Mouse (Mus musculus) brain, embryonic 18.5 days (tissue): Measurements from ENCODE around the gene Olfr467.
"Not testable (repeated sequence)": the region's sequence is repeated elsewhere in the genome, so short reads cannot be mapped to it uniquely, and the experiment has no call there.

Experiments
- DNase-seq: peaks from one replicate; pipeline ENCODE4 v3.0.0-alpha.2; 2012; ENCODE audit warnings: low read depth, low spot score

Olfr467 gene

GRCm38 (mm10) chr7:107811963-107812362, at the start of gene Olfr467:
Olfr467 (plus strand) TSS chr7:107812263.
- no peak for DNase-seq

- no peak for DNase-seq
These were observed 41.3 kb upstream of the Olfr467 start for GRCm38 (mm10) chr7:107770812-107771211.

- DNase-seq: no peak
These were observed 33.8 kb upstream of the Olfr467 start for GRCm38 (mm10) chr7:107778216-107778615.

- no peak for DNase-seq
These were observed 32.5 kb upstream of the Olfr467 start for GRCm38 (mm10) chr7:107779611-107780010.

GRCm38 (mm10) chr7:107787977-107788620, 24.0 kb upstream of the Olfr467 start:
- no peak for DNase-seq

GRCm38 (mm10) chr7:107796500-107796899, 15.6 kb upstream of the Olfr467 start:
- no peak for DNase-seq

- DNase-seq: no peak
These were observed 11.0 kb upstream of the Olfr467 start, which contains the start of gene Ovch2 for GRCm38 (mm10) chr7:107801108-107801507. Ovch2 (minus strand) TSS chr7:107801208.

GRCm38 (mm10) chr7:107802138-107802537, 9.9 kb upstream of the Olfr467 start:
- no peak for DNase-seq

- no peak for DNase-seq
These were observed 7.4 kb downstream of the Olfr467 start for GRCm38 (mm10) chr7:107819442-107819841.

- not testable (repeated sequence) for DNase-seq
These were observed 11.8 kb downstream of the Olfr467 start for GRCm38 (mm10) chr7:107823867-107824266.

GRCm38 (mm10) chr7:107825441-107825840, 13.4 kb downstream of the Olfr467 start, which contains the start of gene Olfr469:
Olfr469 (minus strand) TSS chr7:107825541.
- DNase-seq: not testable (repeated sequence)

GRCm38 (mm10) chr7:107841719-107842118, 29.7 kb downstream of the Olfr467 start:
- DNase-seq: no peak

- not testable (repeated sequence) for DNase-seq
These were observed 35.3 kb downstream of the Olfr467 start, which contains the start of gene Olfr470 for GRCm38 (mm10) chr7:107847390-107847789. Olfr470 (minus strand) TSS chr7:107847490.
